Mouse (Mus musculus): ENCODE data around the gene Dennd2a.

DNA sequence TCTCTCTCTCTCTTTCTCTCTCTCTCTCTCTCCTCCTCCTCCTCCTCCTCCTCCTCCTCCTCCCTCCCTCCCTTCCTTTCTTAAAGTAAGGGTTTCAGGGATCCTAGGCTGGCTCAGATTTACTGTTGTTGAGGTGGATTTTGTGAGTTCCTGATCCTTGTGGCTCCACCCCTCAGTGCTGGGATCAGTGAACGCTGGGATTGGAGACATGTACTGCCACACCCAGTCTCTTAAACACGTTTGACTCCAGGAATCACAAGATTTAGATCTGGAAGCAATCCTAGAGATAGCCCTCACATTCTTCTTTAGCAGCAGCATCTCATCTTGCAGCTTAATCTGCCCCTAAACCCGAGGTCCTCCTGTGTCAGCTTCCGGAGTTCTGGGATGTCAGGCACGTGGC, 84.8 kb downstream of the Dennd2a start:
- TF ChIP-seq POLR2A (IDR thresholded peaks at IDR 0.05; ENCODE audit: borderline replicate concordance, extremely low read depth, insufficient read depth, insufficient read length, poor library complexity, severe bottlenecking), result no peak
- no peak for TF ChIP-seq CTCF (IDR thresholded peaks at IDR 0.05; ENCODE audit: borderline replicate concordance, extremely low read depth, insufficient read depth, insufficient read length)

All from brain, embryonic 14.5 days (tissue).